Mouse (Mus musculus) right cerebral cortex, adult 2 months (tissue): ENCODE data around the gene Myrip.

Experiments
- DNase-seq, 2 experiments: peaks; one replicate each; pipeline ENCODE4 v3.0.0; 2021 to 2022; ENCODE audit warnings: low spot score in 2 of 2

Gene Myrip

GRCm38 (mm10) chr9:120455768-120456655 is 154.7 kb downstream of the Myrip start:
- no peak for DNase-seq

GRCm38 (mm10) chr9:120470431-120470830 is 169.1 kb downstream of the Myrip start:
- DNase-seq: no peak

GRCm38 (mm10) chr9:120481644-120482043 is 180.3 kb downstream of the Myrip start:
- no peak for DNase-seq

- no peak for DNase-seq
Observed at GRCm38 (mm10) chr9:120482382-120482781, 181.1 kb downstream of the Myrip start.

GRCm38 (mm10) chr9:120483101-120483500 is 181.8 kb downstream of the Myrip start:
- no peak for DNase-seq

GRCm38 (mm10) chr9:120487076-120487475 is 185.8 kb downstream of the Myrip start:
- DNase-seq: no peak

GRCm38 (mm10) chr9:120491509-120491908 is 190.2 kb downstream of the Myrip start:
- DNase-seq: no peak

- no peak for DNase-seq
Observed at GRCm38 (mm10) chr9:120492010-120492399, 190.7 kb downstream of the Myrip start, which contains the start of gene Eif1b. Gene Eif1b (plus strand): TSS chr9:120492232.

- DNase-seq: peak; percentile 80
Observed at GRCm38 (mm10) chr9:120492400-120493351, 191.4 kb downstream of the Myrip start.

- DNase-seq: no peak
Observed at GRCm38 (mm10) chr9:120493781-120494180, 192.5 kb downstream of the Myrip start.

- peak; percentile 81 for DNase-seq
Observed at GRCm38 (mm10) chr9:120496691-120497090, 195.4 kb downstream of the Myrip start.

- DNase-seq: no peak
Observed at GRCm38 (mm10) chr9:120497983-120498382, 196.7 kb downstream of the Myrip start.

- DNase-seq: no peak
Observed at GRCm38 (mm10) chr9:120501191-120501902, 200.0 kb downstream of the Myrip start.

- DNase-seq: peak; percentile 87 to 90
Observed at GRCm38 (mm10) chr9:120502013-120502412, 200.7 kb downstream of the Myrip start.

- DNase-seq: no peak
Observed at GRCm38 (mm10) chr9:120504423-120504822, 203.1 kb downstream of the Myrip start.

GRCm38 (mm10) chr9:120511781-120512180 is 210.5 kb downstream of the Myrip start:
- DNase-seq: no peak

GRCm38 (mm10) chr9:120516720-120517119 is 215.4 kb downstream of the Myrip start:
- no peak for DNase-seq

GRCm38 (mm10) chr9:120518946-120519345 is 217.6 kb downstream of the Myrip start:
- DNase-seq: no peak

GRCm38 (mm10) chr9:120519469-120520125 is 218.3 kb downstream of the Myrip start:
- DNase-seq: peak; percentile 53 to 72

- DNase-seq: no peak
Observed at GRCm38 (mm10) chr9:120521161-120521560, 219.8 kb downstream of the Myrip start.
